Mouse (Mus musculus) B cell, adult (primary cell): Measurements from ENCODE around the gene Foxn4. TPM values are rescaled to one million over a fixed set of nuclear protein-coding genes. Genes with fewer than 3 reads are reported as not detected.

Source experiments
- total RNA-seq: library from RNA; stranded (reverse); gene quantifications from 4 replicates; pipeline ENCODE4 v1.2.4, GENCODE M21; 2023; ENCODE audit not compliant: inconsistent age

Gene Foxn4
- total RNA-seq: not detected in 4 replicates

DNA sequence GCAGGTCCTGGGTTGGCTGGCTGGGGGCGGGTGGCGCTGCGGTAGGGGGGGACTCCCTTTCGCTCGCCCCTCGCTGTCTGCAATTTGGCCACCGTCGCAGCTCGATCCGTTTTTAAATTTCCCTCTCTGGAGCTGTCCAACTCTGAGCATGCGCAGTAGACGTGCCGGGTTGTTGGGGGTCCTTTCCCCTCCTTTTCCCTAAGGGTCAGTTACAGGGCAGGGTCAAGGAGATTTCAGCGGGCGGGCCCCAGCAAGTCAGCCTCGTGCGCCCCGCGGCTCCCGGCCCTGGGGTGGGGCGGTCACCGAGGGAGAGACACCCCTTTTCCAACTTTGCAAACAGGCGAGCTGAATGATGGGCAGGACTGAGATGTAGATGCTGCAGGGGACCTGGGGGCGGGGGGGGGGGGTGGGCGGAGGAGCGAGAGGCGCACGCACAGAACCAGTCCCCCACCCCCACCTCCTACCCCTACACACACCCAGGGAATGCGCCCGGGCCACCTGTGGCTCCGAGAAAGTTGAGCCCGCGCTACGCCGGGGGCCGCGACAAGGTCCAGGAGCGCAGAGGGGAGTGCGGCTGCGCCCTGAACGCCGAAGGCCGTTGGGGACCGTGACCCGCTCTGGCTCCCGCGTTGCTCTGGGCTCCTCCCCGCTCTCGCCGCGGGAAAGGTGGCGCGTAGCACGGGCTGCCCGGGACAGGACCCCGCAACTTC, at the start of gene Foxn4:
Gene Foxn4, minus strand, starts transcription at position 115 of the 710 bp plus-strand sequence.

DNA sequence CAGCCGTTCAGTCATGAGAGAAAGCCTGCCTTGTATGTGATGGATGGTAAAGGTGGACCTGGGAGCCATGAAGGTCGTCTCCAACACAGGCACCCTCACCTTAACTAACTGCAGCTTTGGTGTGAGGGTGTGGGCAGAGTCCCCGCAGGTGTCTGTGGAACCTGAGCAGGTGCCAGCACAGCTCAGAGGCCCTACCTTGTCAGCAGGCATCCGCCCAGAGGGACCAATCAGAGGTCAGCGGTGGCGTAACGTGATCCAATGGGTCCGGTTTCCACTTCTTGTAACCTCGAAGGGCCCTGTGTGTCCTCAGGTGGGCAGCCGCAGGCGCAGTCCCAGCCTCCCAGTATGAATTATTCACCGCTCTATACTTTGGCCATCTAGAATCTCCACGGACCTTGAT, 15.3 kb upstream of the Foxn4 start, which contains the start of gene Myo1h:
Gene Myo1h, plus strand, starts transcription at position 293 of the 400 bp plus-strand sequence.

Other genes with a start within 250 kb of the Foxn4 start
- 22.4 to 27.3 TPM (median 24.8 TPM) in 4 replicates for gene Usp30, start 208.3 kb downstream of the Foxn4 start, total RNA-seq
- gene Svop, start 182.2 kb downstream of the Foxn4 start, total RNA-seq: not detected in 4 replicates
- gene Alkbh2, start 145.6 kb downstream of the Foxn4 start, total RNA-seq: 5.0 to 7.3 TPM (median 6.5 TPM) in 4 replicates
- 20.4 to 26.0 TPM (median 22.7 TPM) in 4 replicates for gene Ung, start 143.4 kb downstream of the Foxn4 start, total RNA-seq
- 2.7 to 3.8 TPM (median 3.1 TPM) in 4 replicates for gene Acacb, start 127.3 kb downstream of the Foxn4 start, total RNA-seq
- 17.0 to 23.2 TPM (median 22.2 TPM) in 4 replicates for gene Myo1h, start 15.4 kb upstream of the Foxn4 start, total RNA-seq
- 78.7 to 93.9 TPM (median 85.0 TPM) in 4 replicates for gene Kctd10, start 106.7 kb upstream of the Foxn4 start, total RNA-seq
- gene Ube3b, start 106.8 kb upstream of the Foxn4 start, total RNA-seq: 54.2 to 71.3 TPM (median 61.0 TPM) in 4 replicates
- 5.9 to 9.3 TPM (median 7.6 TPM) in 4 replicates for gene Mmab, start 170.3 kb upstream of the Foxn4 start, total RNA-seq
- 7.3 to 13.9 TPM (median 9.3 TPM) in 4 replicates for gene Mvk, start 170.5 kb upstream of the Foxn4 start, total RNA-seq